Mouse (Mus musculus) induced T-regulatory cell, adult 2 months (primary cell): ENCODE results near the gene Dtnbp1.

Experiments used
- DNase-seq: peaks from one replicate; pipeline ENCODE4 v3.0.0-alpha.2; 2012; ENCODE audit warnings: low read depth

The Dtnbp1 gene

DNA sequence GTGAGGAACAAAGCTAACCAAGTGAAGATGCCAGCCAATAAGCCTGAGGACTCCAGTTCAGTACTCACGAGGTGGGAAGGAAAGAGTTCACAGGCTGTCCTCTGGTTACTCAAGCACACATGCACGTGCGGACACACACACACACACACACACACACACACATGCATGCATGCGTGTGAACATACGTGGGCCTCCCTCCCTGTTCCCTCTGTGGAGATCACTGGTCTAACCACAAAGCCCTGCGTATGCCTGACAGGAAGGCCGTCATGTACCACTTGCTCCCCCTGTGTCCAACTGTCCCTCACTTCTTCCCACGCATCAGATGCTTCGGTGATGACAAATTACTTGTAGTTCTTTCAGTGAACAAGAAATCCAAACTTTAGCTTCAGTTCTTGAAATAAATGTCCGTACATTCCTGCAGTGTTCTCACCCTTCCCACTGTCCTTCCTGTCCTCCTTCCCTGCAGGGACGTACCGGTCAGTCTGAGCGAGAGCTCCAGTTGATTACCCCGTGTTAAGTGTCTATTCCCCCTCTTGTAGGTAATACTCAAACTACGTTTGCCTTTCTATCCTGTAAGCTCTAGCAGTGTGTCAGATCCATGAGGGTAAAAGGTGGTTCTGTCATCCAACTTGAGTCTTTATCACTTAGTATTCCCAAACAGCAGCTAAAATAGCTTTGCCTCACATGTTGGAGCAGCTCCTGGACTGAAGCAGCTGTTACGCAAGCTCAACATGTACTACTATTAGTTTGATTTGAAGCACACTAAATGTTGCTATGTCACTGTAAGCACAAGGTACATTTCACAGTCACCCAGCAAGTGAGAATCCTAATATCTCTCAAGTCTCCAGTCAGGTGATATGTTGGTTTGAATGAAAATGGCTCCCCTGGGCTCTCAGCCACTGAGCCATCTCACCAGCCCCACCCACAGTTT, 53.4 kb downstream of the Dtnbp1 start:
- no peak for DNase-seq

DNA sequence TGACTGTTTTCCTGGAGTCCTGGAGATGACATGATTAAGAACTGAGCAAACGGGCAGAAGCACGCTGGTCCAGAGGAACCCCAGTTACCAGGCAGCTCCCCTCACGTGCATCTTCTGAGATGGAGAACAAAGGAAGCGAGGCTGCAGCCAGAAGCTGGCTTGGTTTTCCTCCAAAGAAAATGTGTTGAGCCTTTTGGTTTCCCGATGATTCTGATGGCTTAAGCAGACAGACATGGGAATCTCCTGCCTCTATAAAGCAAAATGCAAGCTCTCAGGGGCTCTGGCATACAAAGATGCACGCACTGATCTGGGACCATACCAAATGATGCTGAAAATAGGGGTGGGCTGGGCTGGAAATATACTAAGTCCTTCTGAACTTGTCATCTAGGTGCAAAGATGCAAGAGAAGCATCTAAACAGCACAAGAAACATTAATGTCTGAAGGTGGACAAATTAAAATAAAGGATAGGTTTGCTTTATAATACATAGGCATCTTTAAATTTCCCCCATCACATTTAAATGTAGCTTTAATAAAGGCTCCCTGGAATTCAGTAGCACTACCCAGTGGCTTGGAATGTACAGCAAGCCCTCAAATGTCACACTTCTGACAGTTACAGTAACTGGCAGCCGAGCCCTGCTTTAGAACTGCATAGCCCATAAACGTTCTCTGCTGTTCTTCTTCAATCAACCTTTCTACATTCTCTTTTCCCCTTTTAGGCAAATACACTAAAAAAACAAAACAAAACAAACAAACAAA, 54.9 kb downstream of the Dtnbp1 start:
- no peak for DNase-seq

- DNase-seq, result no peak
Measured at GRCm38 (mm10) chr13:44943618-44944017, 58.3 kb downstream of the Dtnbp1 start.

- DNase-seq, result peak; percentile 18
Measured at GRCm38 (mm10) chr13:44939326-44940035, 62.5 kb downstream of the Dtnbp1 start.

DNA sequence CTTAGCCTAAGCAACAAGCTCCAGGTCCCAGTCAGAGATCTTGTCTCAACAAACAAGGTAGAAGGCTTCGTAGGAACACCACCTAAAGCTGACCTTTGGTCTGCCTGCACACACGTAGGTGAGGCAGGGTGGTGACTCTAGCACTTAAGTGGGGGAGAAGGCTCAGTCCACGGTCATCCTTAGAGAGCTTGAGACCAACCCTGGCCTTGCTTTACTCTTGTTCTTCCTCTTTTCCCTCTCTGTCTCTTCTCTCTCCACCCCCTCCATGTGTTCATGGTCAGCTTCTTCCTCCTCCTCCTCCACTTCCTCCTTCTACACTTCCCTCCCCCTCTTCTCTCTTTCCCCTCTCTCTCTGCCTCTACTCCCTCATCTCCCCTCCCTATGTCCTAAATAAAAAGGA, 64.3 kb downstream of the Dtnbp1 start:
- DNase-seq, result no peak

- DNase-seq, result no peak
Measured at GRCm38 (mm10) chr13:44933575-44933974, 68.4 kb downstream of the Dtnbp1 start.

GRCm38 (mm10) chr13:44932307-44933264, 69.4 kb downstream of the Dtnbp1 start:
- no peak for DNase-seq

GRCm38 (mm10) chr13:44926311-44926710, 75.6 kb downstream of the Dtnbp1 start:
- DNase-seq, result no peak

GRCm38 (mm10) chr13:44925173-44925572, 76.8 kb downstream of the Dtnbp1 start:
- DNase-seq, result no peak

DNA sequence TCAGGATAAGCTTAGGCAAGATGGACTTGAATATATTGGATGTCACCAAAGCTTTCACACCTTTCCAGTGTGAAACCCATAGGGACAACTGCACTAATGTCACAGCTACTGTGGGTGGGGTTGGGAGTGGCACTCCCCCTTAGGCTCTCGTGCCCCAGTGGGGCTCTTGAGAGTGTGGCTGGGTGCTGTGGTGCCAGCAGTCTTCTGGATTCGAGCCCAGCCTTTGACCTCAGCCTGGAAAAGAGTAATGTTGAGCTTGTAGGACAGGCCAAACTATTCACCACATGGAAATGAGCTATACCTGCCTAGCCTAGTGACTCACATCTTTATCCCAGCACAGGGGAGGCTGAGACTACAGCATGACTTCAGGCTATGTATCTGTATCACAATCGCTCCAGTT, 77.9 kb downstream of the Dtnbp1 start:
- no peak for DNase-seq

DNA sequence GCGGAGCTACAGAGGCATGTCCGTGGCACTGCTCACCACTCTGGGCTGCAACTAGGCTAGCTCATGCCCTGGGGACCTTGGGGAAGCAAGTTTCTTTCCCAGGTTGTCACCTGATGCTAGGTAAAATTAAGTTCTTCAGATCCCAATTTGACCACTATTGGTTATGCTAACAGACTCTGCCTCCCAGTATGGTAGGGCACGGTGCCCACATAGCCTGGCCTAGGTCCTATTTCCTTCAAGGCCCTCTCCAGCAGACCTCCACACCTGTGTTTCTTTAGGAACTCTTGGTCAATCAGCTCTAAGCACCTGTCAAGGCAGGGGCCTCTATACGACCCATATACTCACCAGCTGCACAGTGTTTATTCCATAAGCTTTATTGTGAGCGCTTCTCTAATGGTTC, 80.2 kb downstream of the Dtnbp1 start:
- no peak for DNase-seq

DNA sequence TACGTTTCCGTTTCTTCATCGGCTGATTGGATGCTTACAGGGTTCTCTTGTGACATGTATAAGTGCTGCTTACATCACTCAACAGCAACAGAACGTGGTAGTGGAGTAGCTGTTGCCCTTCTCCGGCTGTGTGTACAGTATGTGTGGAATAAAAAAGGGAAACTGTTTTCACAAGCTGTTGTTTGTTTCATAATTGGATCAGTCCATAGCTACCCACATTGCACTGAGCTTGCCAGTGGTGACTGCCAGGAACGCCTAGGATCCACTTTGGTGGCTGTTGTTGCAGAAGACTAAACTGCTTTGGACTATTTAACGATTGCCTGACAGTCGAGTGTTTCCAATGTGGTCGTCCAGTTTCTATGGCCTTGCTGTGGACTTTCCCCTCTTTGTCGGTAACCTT, 80.9 kb downstream of the Dtnbp1 start:
- no peak for DNase-seq

- DNase-seq, result no peak
Measured at GRCm38 (mm10) chr13:44918269-44918668, 83.7 kb downstream of the Dtnbp1 start.

DNA sequence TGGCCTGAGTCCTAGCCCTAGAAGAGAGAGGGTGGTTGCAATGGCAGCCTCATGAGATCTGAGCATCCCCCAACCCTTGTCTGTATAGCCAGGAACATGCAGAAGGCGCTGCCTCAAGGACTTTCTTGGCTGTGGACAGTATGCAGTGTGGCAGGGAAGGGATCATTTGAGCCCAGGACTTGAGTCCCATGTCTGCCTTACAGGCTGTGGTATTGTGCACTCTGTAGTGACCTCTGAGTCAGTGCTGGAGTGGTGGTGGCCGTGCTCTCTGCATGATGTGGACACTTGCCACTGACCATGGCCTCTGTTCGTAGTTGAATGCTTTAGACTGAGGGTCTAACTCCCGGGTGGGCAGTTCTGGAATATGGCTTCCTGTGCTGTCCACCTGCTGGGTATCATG, 84.7 kb downstream of the Dtnbp1 start:
- DNase-seq, result no peak

DNA sequence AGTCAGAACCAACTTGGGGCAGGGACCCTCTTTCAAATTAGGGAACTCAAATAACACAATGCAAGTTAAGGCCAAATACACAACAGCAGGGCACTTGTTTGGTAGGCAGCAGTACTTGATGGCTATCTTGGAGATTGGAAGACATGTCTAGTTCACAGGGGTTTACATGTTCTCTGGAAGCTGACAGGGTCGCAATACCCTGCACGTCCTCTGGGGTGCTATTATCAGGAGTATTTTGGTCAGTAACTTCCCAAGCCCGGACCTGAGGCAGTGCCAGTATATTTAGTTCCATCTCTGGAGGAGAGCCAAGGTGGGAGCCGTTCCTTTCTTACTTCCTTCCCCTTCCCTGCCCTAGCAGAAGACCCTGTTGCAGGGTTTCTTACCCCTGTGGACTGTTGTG, 86.0 kb downstream of the Dtnbp1 start:
- DNase-seq, result peak; percentile 28

- no peak for DNase-seq
Measured at GRCm38 (mm10) chr13:44915382-44915781, 86.6 kb downstream of the Dtnbp1 start.

DNA sequence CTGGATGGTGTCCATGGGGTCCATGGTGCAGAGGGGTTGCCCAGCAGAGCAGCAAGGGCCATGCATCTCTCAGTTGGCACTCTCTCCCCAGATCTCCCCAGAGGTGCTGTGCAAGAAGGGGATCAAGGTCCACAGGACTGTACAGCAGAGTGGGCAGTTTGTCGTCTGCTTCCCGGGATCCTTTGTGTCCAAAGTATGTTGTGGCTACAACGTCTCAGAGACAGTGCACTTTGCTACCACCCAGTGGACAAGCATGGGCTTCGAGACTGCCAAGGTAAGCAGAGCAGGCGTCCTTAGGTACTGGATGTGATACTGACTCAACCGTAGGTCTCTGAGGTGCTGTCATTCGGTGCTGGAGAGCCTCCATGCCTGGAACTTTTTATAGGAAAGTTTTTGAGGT, 88.4 kb downstream of the Dtnbp1 start:
- no peak for DNase-seq

DNA sequence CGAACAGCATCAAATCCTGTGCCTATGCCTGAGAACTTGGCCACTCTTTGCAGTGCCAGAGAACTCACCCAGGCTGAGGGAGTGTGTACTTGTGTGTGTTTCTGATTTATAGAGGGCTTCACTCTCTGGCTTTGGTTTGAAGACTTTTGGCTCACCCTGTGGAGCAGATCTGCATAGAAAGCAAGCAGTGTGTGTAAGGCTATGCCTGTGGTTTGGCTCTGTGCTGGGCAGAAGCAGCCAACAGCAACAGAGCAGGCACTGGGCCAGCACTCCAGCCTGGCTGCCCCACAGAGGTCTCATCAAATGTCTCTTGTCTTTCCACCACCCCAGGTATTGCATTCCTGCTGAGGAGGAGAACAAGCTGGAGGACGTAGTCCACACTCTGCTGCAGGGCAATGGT, 89.1 kb downstream of the Dtnbp1 start:
- DNase-seq, result no peak

GRCm38 (mm10) chr13:44908790-44909189, 93.2 kb downstream of the Dtnbp1 start:
- no peak for DNase-seq

GRCm38 (mm10) chr13:44907702-44908101, 94.2 kb downstream of the Dtnbp1 start:
- DNase-seq, result no peak

GRCm38 (mm10) chr13:44906141-44906540, 95.8 kb downstream of the Dtnbp1 start:
- no peak for DNase-seq
